Mouse (Mus musculus) urinary bladder, postnatal 14 days (tissue): ENCODE measurements around the gene Hunk.

Experiments
- DNase-seq: peaks from one replicate; pipeline ENCODE4 v3.0.0; 2021; ENCODE audit warnings: low spot score

Gene Hunk

DNA sequence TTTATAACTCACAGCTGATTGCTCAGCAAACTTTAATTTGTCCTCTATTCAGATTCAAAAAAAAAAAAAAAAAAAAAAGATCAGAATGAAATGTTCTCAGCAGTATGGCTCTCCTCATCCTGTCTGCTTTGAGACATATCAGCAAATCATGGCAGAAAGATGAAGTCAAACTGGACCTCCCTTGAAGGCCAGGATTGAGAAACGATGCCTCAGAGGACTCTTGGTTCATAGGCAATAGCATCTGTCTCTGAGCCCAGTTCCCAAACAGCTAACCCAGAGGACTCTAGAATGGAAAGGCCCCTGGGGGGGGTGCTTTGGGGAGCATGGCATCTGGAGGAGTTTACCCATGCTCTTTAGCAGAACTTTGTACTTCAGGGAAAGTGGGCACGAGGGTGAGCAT lies 119.9 kb downstream of the Hunk start:
- no peak for DNase-seq

DNA sequence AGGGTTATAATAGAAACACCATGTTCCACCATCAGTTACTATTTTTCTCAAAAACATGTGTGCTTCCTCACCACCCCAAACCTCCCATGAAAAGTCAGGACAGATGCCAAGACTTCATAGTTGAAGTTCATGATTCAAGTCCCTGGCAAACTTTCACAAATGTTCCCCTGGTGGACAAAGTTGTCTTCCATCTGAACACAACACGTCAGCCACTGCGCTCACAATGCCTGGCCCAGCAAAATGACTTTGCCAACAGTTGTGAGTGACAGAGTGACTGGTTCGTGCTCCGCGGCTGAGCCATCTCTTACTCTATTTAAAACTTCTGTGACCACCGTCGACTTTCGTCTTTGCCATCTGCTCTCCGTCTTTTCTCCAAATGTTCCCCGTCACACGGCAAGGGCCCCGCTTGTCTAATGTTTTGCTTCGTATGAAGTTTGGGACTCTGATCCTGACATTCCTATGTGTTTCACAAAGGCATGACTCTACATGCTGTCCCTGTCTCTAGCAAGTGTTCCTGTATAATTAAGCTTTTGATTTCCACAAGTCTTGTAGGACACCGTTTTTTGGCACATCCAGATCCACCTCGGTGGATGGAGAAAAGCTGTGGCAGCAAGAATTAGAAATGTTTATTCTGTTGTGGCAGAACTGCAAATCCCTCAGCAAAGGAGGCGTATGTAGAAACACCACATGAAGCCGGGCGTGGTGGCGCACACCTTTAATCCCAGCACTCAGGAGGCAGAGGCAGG lies 125.9 kb downstream of the Hunk start:
- DNase-seq: peak; percentile 38

GRCm38 (mm10) chr16:90517041-90517440 lies 131.2 kb downstream of the Hunk start:
- no peak for DNase-seq

GRCm38 (mm10) chr16:90518232-90518631 lies 132.4 kb downstream of the Hunk start:
- no peak for DNase-seq

DNA sequence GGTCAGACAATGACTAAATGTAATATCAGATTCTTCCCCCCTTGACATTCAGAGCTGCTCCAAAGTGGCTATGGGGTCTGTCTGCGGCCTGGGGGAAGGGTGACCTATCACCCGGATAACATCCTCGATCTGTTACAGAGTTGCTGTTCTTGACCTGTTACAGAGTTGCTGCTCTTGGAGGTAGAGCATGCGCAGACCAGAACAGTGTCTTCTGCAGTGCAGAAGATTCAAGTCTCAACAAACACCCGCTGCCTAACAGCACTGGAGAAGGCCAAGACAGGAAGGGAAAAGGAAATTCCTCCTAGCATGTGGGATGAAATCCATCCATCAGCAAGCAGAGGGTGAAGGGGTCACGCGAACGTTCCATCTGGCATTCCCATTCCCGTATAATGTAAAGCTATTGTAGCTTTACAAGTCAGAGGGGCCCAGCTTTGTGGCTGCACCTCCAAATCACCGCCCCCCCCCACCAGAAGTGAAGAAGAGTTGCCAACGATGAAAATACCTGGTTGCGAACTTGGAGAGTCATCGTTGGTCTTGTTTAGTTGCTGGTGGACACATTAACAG lies 133.0 kb downstream of the Hunk start:
- DNase-seq: no peak

GRCm38 (mm10) chr16:90521191-90521950 lies 135.6 kb downstream of the Hunk start:
- DNase-seq: no peak

DNA sequence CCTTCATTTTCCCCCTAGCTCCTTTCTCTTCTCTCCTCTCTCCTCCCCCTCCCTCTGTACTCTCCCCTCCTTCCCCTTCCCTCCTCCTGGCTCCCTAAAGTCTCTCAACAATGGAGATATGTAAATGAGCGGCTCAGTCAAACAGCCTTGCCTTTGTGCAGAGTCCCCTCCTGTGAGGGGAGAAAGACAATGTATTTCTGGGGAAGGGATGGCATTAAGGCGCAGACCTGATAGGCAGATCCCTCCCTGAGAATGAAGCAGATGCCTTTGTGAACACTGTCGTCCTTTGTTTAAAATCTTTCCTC lies 136.1 kb downstream of the Hunk start:
- no peak for DNase-seq

GRCm38 (mm10) chr16:90522575-90522974 lies 136.8 kb downstream of the Hunk start:
- no peak for DNase-seq

DNA sequence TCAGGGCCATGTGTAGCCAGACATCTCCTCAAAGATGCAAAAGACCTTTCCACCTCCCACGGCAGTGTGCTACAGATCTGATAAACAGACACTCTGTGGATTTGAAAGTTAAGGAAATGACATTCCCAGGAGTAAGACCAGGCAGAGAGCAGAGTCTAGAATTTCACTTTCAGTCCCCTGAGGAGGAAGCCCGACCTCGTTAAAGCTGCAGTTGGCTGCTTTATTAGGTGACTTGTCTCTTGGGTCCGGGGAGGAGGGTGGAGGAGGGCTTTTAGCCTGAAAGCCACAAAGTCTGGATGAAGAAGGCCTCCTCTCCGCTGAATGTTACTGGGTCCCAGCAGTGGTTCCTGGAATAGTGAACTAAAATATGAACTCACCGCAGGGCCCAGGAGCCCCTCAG lies 137.6 kb downstream of the Hunk start:
- DNase-seq: no peak

- no peak for DNase-seq
Measured at GRCm38 (mm10) chr16:90523894-90524293, 138.1 kb downstream of the Hunk start.

- no peak for DNase-seq
Measured at GRCm38 (mm10) chr16:90524393-90524792, 138.6 kb downstream of the Hunk start.

- DNase-seq: no peak
Measured at GRCm38 (mm10) chr16:90533119-90533673, 147.4 kb downstream of the Hunk start.

- DNase-seq: no peak
Measured at GRCm38 (mm10) chr16:90534591-90534990, 148.8 kb downstream of the Hunk start.

- DNase-seq: no peak
Measured at GRCm38 (mm10) chr16:90538926-90539325, 153.1 kb downstream of the Hunk start.

DNA sequence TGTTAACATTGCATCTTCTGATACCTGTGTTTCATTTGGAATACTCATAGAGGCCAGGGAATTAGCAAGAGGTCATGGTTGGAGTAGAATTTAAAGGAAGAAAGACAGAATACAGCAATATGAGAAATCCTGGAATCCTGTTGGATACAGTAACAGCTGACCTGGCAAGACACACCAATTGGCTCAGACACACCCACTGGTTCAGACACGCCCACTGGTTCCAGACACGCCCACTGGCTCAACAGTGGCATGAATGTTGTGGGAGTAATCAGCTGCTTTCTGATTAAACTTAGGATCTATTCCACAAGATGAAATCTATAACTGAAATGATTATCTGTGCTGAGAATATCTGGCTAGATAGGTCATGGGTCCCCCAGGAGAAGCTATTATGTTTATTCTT lies 155.4 kb downstream of the Hunk start:
- no peak for DNase-seq

DNA sequence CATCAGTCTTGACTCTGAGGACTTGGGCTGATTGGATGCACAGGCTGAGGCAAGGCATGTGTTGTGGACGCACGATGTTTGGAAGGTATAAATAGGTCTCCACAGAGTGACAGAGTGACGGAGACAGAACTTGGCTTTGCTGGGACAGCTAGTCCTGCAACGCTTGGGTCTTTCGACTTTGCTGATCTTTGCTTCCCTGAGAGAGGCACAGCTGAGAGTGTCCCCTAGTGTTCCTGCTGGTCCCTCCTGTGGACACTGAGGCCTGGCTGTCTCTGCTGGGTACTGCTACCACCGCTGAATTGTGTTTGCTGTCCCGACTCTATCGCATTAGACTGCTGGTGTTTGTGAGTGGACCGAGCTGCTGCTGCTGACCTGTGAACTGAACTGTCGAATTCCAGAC lies 156.6 kb downstream of the Hunk start:
- DNase-seq: no peak

DNA sequence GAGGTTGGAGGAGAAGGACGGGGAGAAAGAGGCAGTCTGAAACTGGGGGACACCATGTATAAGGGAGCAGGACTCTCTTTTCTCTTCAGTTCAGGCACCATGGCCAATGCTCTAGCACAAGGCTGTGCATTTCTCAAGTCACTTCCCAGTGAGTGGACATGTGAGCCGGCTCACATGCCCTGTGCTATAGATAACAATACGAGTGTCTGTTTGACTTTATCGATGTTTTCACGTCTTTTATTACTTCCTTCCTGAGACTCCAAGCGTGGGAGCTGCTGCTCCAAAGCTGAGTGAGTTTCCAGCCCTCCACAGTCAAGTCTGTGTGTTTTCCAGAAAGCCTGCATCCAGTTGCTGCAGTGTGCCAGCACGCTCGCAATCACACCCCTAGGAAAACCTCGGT lies 158.4 kb downstream of the Hunk start:
- no peak for DNase-seq

DNA sequence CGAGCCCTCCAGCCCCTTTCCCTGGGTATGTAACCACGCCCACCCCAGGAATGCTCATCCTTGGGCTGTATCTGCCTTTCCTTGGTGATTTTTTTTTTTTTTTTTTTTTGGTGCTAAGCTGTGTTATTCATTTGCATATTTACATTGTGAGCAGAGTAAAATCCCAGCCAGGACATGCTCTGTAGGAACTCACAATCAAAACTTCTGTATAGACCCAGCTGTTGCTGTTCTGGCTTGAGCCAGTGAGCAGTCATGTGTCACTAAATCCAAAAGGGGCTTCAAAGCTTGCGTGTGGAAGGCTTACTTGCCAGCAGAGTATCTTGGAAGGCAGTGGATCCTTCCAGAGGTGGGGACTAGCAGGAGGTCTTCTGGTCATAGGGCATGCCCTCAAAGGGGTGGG lies 159.7 kb downstream of the Hunk start:
- no peak for DNase-seq

GRCm38 (mm10) chr16:90546591-90546990 lies 160.8 kb downstream of the Hunk start:
- no peak for DNase-seq

DNA sequence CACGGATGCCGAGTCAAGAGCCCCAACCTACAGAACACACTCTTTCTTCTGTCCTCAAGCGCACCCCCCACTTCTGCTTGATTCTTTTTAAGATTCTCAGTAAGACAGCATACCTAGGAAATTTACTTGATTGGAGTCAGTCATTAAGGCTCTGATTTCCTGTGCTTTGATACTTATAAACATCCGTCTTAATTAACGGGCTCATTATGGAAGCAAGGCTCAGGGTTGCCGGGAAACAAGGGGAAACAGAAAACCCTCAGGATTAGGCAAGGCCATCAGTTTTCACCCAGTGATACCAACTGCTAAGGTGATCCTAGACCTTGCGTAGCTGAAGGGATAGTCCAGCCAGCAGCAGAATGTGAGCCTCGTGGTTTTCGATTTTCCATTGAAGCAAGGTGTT lies 162.2 kb downstream of the Hunk start:
- no peak for DNase-seq
